Mouse (Mus musculus): ENCODE measurements at regions not wholly inside any gene's neighbourhood (a gene's known extent, or its start where the extent isn't known, plus 50 kb on each side); places are given as distances from the start of the nearest gene placed in this dataset.

DNA sequence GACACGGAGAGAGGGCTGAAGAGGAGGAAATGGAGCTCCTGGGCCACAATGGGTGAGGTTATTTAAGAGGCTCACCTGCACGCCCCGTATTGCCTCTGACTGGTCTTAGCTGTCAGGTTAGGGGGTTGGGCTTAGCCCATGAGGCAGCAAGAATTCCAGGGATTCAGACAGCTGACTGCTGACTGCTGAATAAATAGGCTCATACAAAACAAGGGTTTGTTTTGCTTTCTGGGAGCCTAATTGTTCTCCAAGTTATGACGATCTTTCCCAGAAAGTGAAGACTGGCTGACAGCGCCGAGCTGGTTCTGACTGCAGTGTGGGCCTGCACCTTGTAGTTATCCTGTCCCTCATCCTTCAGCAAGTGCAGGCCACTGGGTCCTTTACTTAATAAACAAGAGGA lies 370.1 kb upstream of the Ubash3b start:
- TF ChIP-seq CTCF (IDR thresholded peaks at IDR 0.05; ENCODE audit: extremely low read depth, insufficient read length, insufficient replicate concordance, low read depth, low read length) (no peak), POLR2A (IDR thresholded peaks at IDR 0.05; ENCODE audit: low read depth, low read length) (no peak)
